Mouse (Mus musculus) adrenal gland, postnatal 36 days (tissue): ENCODE data around the gene Ggn. TPM values are rescaled to one million over a fixed set of nuclear protein-coding genes. Genes with fewer than 3 reads are reported as not detected.
A peak's percentile ranks its signal among the peaks of the same experiment; 100 is the strongest.
"Not testable (repeated sequence)": the region's sequence is repeated elsewhere in the genome, so short reads cannot be mapped to it uniquely, and the experiment has no call there.

Experiments used
- DNase-seq, 2 experiments: peaks; one replicate each; pipeline ENCODE4 v3.0.0; 2021; ENCODE audit warnings: mixed read lengths in 1 of 2
- long read RNA-seq, 2 experiments: library from polyadenylated mRNA; stranded (forward); transcript quantifications; one replicate each; pipeline ENCODE4 v2.0.0; 2021; ENCODE audit warnings: borderline sequencing depth in 2 of 2
- total RNA-seq, 2 experiments: library from RNA; stranded (reverse); gene quantifications; 2 replicates each; pipeline ENCODE4 v1.2.3; 2021

Ggn gene
- total RNA-seq = 1 to 10 TPM; 1.2 to 2.3 TPM
- long read RNA-seq, experiment 1 = 0 reads
- long read RNA-seq, experiment 2 = 0 reads

GRCm38 (mm10) chr7:29170066-29170754, at the start of gene Ggn, which contains the start of gene Spred3:
Ggn (plus strand) TSS chr7:29170210.
Spred3 (minus strand) TSS chr7:29170411.
- peak; percentile 82 to 90 for DNase-seq

GRCm38 (mm10) chr7:29122821-29123220, 47.2 kb upstream of the Ggn start:
- DNase-seq = no peak

GRCm38 (mm10) chr7:29123531-29124358, 46.3 kb upstream of the Ggn start:
- DNase-seq = no peak

GRCm38 (mm10) chr7:29124970-29125369, 45.0 kb upstream of the Ggn start, which contains the start of gene Ryr1:
Ryr1 (minus strand) TSS chr7:29125179.
- peak; percentile 79 to 81 for DNase-seq

- DNase-seq = peak; percentile 61 to 70
These were observed 43.7 kb upstream of the Ggn start for GRCm38 (mm10) chr7:29126173-29126915.

DNA sequence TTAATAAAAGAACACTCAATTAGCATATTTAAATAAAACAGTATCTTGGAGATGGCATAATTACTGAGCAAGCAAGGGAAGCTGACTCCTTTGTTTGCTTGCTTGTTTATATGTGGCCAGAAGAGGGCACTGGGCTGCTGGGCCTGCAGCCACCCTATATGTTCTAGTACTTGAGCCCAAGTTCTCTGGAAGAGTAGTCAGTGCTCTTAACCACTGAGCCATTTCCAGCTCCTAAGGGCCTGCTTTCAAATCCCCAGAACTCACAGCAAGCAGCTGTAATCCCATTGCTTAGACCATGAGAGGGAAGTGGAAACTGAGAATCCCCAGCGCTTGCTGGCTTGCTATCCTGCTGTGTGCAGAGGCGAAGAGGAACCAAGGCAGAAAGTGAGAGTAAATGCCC, 41.3 kb upstream of the Ggn start:
- DNase-seq = peak in 1 of 2 experiments; percentile 25

GRCm38 (mm10) chr7:29134230-29134629, 35.8 kb upstream of the Ggn start:
- no peak for DNase-seq

- DNase-seq = peak; percentile 31 to 59
These were observed 35.2 kb upstream of the Ggn start, which contains the start of gene Rasgrp4 for GRCm38 (mm10) chr7:29134693-29135386. Rasgrp4 (plus strand) TSS chr7:29134851.

GRCm38 (mm10) chr7:29137429-29137828, 32.6 kb upstream of the Ggn start:
- DNase-seq = peak; percentile 46 to 61

DNA sequence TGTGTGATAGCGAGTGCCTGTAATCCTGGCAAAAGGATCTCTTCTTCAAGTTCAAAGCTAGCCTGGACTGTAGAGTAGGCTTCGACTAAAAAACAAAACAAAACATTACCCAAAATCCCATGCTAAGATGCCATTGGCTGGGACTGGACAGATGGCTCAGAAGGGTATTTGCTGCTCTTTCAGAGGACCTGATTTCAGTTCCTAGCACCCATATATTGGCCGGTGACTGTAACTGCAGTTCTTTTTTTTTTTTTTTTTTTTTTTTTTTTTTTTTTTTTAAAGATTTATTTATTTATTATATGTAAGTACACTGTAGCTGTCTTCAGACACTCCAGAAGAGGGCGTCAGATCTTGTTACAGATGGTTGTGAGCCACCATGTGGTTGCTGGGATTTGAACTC, 30.8 kb upstream of the Ggn start:
- not testable (repeated sequence) for DNase-seq

- DNase-seq = no peak
These were observed 28.6 kb upstream of the Ggn start for GRCm38 (mm10) chr7:29141416-29141815.

GRCm38 (mm10) chr7:29144006-29144405, 26.0 kb upstream of the Ggn start:
- peak in 1 of 2 experiments; percentile 23 for DNase-seq

- no peak for DNase-seq
These were observed 23.2 kb upstream of the Ggn start for GRCm38 (mm10) chr7:29146625-29147367.

GRCm38 (mm10) chr7:29148771-29149170, 21.2 kb upstream of the Ggn start:
- no peak for DNase-seq

GRCm38 (mm10) chr7:29151486-29151885, 18.5 kb upstream of the Ggn start:
- DNase-seq = no peak

GRCm38 (mm10) chr7:29154018-29154720, 15.8 kb upstream of the Ggn start:
- DNase-seq = no peak

- peak; percentile 93 to 97 for DNase-seq
These were observed 14.7 kb upstream of the Ggn start for GRCm38 (mm10) chr7:29155196-29155837.

GRCm38 (mm10) chr7:29155838-29156782, 13.9 kb upstream of the Ggn start, which contains the start of gene Fam98c:
Fam98c (minus strand) TSS chr7:29156234.
- peak; percentile 87 to 93 for DNase-seq
